Mouse (Mus musculus): ENCODE results near the gene Izumo1.
"Not testable (repeated sequence)": the region's sequence is repeated elsewhere in the genome, so short reads cannot be mapped to it uniquely, and the experiment has no call there.

The Izumo1 gene

DNA sequence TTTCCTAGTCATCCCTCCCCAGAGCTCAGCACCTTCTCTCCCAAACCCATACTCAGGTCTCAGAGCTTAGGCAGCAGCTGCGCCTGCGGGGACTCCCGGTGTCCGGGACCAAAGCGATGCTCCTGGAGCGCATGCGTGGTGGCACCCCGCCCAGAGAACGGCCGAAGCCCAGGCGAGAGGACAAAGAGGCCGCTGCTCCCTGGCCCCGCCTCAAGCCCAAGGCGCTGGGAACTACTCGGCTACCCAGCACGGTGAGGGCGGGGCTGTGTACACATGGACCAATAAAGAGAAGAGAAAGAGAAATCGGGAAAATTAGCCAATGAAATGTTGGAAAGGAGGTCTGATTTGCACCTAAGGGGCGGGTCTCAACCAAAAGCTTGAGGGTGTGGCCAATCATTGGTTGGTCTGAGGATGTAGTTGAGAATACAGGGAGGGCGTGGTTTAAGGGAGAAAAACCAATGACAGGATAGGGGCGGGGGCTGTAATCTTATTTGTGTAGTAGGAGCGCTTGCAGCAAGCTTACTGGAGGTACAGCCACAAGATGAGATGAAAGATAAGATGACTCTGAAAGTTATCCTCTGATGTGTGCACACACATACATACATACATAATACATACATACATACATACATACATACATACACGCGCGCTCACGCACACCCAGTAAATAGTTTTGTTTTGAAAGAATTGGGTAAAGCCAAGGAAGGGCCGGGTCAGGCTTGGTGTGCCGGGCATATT is 22.0 kb downstream of the Izumo1 start:
- DNase-seq, result peak; percentile 99

GRCm38 (mm10) chr7:45644183-45644582 is 22.6 kb downstream of the Izumo1 start:
- peak; percentile 66 for DNase-seq

DNA sequence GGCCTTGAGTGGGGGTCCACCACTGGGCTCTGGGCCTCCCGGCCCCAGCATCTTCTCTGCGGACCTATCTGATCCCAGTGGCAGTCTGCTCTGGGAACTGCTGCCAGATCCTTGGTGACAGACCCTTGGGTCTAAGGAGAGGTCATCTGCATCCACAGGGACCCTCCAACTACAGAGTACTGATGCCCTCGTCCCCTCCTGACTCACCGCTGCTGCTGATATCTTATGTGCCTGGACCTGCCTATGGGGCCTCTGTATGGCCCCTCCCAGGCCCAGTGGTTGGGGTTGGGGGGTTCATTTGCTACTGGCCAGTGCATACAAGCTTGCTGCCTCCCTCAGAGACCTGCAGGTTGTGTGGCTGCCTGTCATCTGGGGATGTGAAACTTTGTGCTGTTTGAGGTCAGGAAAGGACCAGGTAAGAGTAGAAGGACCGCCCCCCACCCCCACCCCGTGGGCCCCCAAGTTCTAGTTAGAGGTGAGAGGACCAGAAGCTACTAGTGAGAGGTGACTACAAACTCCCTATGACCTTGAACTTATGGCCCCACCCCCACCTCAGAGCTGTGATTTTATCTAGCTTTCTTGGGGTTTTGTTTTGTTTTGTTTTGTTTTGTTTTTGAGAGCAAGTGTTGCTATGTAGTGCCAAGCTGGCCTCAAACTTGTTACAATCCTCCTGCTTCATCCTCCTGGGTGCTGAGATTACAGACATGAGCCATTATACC is 23.4 kb downstream of the Izumo1 start:
- no peak for DNase-seq

GRCm38 (mm10) chr7:45645591-45645971 is 24.0 kb downstream of the Izumo1 start:
- DNase-seq, result no peak

DNA sequence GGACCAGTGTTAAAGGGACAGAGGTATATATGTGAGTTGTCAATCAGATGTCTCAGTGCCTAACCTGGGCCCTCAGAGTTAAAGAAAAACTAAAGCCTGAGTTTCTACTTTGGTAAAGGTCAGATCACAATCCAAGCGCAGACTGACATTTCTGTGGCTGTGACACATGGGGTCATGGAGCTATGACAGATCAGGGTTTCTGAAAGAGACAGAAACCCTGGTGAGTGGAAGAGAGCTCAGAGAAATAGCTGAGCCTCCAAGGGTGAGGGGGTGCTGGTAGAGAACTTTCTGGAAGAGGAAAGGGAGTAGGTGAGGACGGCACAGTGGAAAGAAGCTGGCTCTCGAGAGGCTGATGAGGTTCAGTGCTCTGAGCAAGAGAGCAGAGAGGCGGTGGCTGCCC is 25.1 kb downstream of the Izumo1 start:
- no peak for DNase-seq

DNA sequence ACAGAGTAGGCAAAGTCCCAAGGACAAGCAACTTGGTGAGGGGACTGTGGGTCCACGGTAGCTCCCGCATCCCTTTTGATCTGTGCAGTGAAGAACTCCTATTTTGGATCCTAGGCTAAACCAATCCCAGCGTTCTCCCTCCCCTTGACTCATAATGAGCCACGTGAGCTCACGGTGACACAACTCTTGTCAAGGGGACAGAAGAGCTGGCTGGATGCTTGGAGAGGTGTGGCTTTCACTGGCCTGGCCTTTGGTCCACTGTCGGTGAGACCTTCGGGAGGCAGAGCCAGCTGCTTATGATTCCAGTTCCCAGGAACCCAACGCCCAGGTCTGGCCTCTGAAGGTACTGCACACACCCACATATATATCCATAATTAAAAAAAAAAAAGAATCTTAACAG is 27.7 kb downstream of the Izumo1 start:
- DNase-seq, result no peak

- not testable (repeated sequence) for DNase-seq
Measured at GRCm38 (mm10) chr7:45650484-45650883, 28.9 kb downstream of the Izumo1 start.

- DNase-seq, result no peak
Measured at GRCm38 (mm10) chr7:45654424-45655047, 32.9 kb downstream of the Izumo1 start.

GRCm38 (mm10) chr7:45660746-45661478 is 39.3 kb downstream of the Izumo1 start:
- no peak for DNase-seq

DNA sequence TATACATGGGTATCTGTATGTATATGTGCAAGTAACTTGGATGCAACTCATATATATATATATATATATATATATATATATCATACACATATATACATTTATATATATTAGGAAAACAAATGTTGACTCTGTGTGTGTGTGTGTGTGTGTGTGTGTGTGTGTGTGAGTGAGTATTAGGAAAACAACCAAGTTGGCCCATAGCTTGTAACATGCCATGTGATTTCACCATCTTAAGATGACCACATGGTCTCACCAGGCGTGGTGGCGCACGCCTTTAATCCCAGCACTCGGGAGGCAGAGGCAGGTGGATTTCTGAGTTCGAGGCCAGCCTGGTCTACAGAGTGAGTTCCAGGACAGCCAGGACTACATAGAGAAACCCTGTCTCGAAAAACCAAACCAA is 40.1 kb downstream of the Izumo1 start:
- not testable (repeated sequence) for DNase-seq

- DNase-seq, result no peak
Measured at GRCm38 (mm10) chr7:45665303-45666138, 43.9 kb downstream of the Izumo1 start.

GRCm38 (mm10) chr7:45666161-45666560 is 44.5 kb downstream of the Izumo1 start, which contains the start of gene Fut2:
Gene Fut2 (minus strand): TSS chr7:45666394.
- no peak for DNase-seq

DNA sequence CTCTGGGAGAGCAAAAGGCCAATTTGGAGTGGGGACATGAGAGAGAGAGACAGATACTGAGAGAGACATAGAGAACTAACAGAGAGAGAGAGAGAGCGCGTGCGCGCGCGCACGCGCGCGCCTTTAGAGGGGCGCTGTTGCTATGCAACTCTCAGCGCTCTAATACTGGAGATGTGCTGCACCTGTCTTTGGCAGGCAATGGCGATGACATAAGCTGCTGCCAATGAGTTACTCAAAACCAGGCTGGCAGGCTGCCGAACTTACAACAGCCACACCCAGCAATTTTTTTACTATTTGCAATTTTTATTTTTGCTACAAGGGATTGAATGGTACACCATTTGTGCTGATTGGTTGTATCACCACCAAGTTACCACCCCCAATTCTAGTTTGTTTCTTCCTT is 46.1 kb downstream of the Izumo1 start:
- no peak for DNase-seq

GRCm38 (mm10) chr7:45668921-45669320 is 47.3 kb downstream of the Izumo1 start:
- no peak for DNase-seq

GRCm38 (mm10) chr7:45677627-45678295 is 56.1 kb downstream of the Izumo1 start:
- no peak for DNase-seq
